Mouse (Mus musculus): ENCODE data around the gene Hmgcl. TPM values are rescaled to one million over a fixed set of nuclear protein-coding genes. Genes with fewer than 3 reads are reported as not detected.
A peak's percentile ranks its signal among the peaks of the same experiment; 100 is the strongest.

Gene Hmgcl
- polyA plus RNA-seq (2015; fragmentation: Nextera tagmentation; extraction: Ambion mirVana) = 70.1 and 72.8 TPM in 2 replicates

DNA sequence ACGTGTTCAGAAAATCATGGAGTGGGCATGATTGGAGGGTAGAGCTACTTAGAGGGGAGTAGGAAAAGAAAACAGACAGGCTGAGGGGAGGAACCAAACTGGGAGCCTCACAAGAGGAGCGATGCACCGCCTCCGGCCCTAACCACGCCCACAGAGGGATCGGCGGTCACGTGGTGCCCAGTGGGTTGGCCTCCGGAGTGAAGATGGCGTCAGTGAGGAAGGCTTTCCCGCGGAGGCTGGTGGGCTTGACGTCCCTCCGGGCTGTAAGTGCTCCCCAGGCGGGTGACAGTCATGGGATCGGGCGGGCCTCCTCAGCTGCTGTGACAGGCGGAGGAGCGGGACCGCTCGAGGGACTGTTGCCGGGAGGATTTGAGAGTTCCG is at the start of gene Hmgcl:
Hmgcl (plus strand) TSS at position 171 of the 381 bp plus-strand sequence.
- peak; percentile 93 for DNase-seq (ENCODE audit: low spot score)

DNA sequence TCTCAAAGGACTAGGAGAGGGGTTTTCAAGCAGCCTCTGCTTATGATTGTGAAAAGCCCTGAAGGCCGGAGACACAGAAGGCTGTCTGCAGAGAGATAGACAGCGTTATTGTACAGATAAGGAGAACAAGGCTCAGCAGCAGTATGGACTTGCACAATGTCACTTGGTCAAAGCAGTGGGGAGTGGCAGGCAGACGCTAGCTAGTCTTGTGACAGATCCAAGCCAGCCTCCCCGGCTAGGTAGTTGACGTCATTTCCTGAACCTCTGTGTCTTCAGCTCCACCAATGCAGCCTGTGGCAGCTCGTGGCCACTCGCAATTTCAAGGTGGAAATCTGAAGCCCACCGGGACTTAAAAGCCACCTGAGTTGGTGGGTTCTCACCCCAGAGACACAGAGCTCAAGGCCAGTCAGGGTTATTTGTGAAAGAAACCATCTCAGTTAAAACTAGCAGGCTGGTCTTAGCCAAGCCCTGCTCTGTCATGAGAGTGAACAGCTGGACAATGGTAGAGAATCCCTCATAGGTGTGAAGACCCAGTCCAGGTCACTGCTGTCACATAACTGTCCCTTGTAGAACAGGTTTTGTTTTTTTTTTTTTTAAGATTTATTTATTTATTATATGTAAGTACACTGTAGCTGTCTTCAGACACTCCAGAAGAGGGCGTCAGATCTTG is 47.7 kb upstream of the Hmgcl start:
- DNase-seq (ENCODE audit: low spot score) = peak; percentile 79

DNA sequence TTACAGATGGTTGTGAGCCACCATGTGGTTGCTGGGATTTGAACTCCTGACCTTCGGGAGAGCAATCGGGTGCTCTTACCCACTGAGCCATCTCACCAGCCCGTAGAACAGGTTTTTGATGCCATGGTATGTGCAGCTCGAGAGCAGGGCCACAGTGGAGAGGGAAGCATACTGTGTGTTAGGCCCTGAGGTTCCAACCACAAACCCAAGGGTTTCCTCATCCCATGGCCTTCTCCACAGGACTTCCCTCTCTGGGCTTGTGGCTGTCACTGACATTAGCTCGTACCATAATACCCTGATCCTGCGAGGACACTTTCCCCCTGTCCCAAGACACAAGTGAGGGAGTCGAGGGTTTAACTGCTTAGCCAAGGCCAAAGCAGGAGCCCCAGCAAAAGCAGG is 47.2 kb upstream of the Hmgcl start:
- DNase-seq (ENCODE audit: low spot score) = no peak

DNA sequence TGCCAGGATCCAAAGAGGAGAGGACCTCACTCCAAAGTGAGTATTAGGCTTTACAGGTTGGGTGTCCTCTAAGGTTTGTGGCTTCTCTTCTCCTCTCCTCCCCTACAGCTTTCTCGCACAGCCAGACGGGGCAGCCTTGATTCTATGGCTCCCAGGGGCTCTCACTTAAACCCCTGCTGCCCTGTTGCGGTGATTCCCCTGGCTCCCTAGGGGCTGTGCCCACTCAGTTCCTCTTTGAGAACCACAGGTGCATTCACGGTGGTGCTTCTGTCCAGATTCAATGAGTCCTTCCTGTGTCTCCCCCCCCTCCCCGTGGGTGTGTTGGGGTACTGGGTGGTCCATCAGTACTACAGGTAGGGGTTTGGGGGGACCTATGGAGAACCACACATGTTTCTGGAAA is 46.2 kb upstream of the Hmgcl start:
- DNase-seq (ENCODE audit: low spot score) = no peak

DNA sequence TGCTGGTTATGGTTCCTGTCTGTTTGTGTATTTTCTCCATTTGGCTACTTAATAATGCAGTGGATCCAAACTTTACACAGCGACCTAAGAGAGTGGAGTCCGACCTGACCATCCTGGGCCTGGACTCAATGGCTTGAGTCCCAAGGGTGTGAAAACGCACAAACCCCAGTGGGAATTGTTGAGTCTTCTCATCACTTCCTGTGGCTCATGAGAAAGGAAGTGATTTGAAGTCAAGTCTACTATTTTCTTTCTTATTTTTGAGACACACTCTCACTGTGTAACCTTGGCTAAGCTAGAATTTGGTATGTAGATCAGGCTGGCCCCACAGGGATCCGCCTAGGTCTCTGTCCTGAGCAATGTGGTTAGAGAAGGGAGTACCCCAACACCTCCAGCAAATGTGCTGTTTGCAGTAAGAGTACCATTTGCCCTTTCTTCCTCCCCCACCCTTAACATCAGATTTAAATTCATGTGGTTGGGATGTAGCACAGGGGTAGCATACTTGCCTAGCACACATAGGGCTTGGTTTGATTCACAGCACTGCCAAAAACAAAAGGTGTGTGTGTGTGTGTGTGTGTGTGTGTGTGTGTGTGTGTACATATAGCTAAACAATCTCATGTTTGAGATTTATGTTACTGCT is 43.5 kb upstream of the Hmgcl start:
- no peak for DNase-seq (ENCODE audit: low spot score)

DNA sequence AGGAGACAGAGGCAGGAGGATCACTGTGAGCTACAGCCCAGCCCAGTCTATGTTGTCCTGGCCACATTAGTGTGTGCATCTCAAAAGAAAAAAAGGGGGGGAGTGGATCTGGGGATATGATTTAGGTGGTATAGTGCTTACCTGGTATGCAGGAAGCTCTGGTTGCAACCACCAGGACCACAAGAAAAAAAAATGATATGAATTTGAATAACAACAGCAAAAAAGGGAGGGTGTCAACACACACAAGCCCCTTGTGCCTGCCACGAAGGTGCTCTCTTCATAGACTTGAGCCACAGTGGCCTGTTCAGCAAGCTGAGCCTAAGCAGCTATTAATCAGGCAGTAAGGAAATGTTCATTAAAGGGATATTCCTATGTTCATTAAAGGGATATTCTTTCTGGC is 41.4 kb upstream of the Hmgcl start:
- no peak for DNase-seq (ENCODE audit: low spot score)

DNA sequence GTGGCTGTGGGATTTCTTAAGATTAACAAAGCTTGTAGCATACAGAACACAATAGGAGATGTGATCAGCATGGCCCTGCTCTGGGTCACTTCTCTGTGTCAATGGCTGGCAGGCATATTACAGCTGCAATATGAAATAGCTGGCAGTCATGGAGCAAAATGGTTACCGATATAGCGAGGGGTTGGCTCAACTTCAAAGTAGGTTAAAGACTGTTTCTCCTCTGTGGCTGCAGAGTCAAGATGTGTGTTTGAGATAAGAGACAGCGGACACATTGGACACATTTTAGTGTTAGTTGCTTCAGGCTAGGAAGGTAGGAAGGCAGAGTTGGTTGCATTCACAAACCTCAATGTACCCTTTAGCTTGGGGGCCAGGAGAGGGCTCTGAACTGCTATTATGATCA is 39.6 kb upstream of the Hmgcl start:
- DNase-seq (ENCODE audit: low spot score) = no peak

DNA sequence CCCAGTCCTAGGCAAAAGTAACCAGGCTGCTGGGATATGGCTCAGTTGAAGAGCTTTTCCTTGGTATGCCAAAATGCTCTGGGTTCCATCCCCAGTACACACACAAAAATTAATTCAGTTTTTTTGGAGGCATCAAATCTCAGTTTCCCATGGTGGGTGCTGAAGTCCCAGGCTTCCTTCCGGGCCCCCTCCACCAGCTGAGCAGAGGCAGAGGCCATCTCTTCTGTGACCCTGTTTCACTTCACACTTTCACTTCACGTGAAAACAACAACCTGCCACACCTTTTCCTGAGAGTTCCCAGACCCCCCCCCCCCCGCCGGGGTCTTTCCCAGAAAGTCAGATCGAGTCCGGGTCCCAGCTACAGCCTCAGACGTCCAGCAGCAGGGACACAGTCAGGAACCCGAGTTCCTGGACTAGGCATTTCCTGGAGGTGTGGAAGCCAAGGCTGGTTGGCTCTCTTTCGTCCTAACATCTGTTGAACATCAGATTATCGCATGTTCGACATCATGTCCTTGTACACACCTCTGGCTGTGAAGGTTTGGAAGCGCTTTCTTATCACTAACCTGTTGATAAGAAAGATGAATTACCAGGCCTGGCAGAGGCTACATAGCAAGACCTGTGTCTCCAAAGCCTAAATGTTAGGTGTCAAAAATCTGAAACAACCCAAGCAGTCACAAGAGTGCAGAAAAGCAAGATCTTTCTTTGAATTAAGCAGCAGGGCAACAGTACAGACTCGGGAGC is 36.8 kb upstream of the Hmgcl start:
- no peak for DNase-seq (ENCODE audit: low spot score)

DNA sequence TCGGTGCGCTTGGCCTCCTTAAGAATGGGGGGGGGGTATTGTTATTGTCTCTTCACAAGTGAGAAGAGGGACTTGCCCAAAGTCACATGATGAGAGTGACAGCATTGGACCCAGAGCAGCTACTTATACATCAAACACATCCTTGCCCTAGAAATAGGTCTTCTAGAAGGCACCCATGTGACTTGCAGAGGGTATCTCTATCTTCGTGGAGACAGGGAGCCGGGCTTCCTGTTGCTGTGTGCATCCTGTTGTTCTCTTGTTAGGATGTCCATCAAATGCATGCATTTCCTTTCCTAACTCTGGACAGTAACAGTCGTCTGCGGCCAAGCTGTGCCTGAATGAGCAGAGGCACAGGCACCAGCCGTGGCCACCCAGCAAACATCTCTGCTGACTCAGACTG is 34.7 kb upstream of the Hmgcl start:
- peak; percentile 42 for DNase-seq (ENCODE audit: low spot score)

DNA sequence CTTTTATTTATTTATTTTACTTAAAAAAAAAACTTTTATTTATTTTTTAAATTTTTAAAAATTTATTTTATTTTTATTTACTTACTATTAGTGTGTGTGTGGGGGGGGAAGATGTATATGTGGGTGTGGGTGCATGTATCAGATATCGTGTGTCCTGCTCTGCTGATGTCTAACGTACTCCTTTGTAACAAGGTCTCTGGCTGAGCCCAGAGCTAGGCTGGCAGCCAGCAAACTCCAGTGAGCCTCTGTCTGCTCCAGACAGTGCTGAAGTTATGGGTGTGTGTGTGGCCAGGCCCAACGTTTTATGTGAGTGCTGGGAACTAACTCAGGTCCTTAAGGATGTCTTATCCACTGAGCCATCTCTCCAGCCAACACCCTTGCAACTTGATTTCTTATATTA is 34.1 kb upstream of the Hmgcl start:
- DNase-seq (ENCODE audit: low spot score) = no peak

DNA sequence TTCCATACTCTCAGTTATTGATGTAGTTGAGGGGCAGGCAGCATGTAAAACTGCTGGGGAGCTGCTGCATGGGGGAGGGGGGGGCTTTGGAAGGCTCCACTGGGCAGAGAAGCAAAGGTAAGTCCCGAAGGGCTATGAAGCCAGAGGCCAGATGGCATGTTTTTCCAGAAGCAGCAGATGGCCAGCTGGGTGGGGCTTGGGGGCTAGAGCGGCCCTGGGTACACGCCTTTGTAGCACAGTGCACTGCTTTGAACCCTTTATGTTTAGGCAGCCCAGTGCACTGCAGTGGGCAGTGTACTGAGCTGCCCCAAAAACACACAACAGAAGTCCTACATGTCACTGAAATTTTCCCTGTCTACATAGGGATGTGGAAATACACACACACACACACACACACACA is 33.4 kb upstream of the Hmgcl start:
- DNase-seq (ENCODE audit: low spot score) = no peak

DNA sequence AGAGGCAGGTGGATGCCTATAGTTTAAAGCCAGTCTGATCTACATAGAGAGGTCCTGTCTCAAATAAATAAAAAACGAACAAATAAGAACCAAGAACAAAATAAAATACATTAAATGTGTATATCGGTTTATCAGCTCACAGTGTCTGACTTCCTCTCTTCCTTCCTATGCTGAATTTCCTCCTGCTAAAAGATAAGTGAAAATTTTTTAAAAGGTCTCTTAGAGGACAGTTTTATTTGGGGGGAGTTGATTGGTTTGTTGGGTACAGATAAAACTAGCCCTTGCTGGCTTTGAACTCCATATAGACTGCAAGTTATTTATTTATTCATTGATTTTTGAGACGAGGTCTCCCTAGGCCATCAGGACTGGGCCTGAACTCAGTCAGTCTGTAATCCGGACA is 32.8 kb upstream of the Hmgcl start:
- no peak for DNase-seq (ENCODE audit: low spot score)

DNA sequence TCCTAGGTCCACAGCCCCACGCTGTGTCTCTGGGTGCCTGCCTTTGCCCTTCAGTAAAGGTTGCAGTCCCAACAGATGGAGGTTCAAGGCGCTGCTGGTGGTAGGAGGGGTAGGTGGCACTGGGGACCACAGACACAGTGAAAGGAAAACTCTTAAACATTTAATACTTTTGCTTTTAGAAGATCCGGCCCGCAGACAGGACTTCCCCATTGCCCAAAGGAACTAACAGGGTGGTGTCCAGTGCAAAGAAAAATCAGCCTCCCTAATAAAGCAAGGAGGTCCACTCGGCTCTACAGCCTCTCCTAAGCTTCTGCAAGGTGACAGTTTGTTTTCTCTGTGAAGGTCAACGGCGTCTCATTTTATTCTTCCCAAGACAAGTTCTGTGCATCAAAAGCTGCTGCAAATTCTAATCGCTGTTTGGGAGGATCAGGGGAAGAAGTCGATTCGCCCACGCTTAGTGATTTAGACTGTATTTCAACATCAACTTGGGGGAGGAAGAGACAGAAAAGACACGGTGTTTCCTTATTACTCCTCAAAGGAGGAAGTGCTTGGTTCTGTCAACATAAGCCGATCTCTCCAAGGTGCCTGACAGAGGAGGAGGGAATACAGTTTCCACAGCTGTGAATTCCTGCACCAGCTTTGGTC is 27.5 kb upstream of the Hmgcl start:
- no peak for DNase-seq (ENCODE audit: low spot score)

DNA sequence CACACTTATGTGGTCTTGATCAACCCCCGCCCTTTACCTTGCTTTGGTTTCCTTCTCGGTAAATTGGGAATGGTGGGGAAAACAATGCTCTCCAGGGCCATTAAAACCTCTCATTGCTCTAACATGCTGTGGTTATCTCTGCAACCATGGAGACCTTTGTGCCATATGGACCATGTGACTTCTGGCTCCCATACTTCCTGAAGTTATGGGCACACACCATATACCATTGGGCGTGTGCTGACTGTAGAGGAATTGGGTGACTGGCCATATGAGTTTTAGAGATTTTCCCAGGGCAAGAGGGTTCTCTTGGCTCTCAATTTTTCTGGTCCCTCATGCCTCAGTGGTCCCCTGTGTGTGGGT is 27.0 kb upstream of the Hmgcl start:
- DNase-seq (ENCODE audit: low spot score) = no peak

DNA sequence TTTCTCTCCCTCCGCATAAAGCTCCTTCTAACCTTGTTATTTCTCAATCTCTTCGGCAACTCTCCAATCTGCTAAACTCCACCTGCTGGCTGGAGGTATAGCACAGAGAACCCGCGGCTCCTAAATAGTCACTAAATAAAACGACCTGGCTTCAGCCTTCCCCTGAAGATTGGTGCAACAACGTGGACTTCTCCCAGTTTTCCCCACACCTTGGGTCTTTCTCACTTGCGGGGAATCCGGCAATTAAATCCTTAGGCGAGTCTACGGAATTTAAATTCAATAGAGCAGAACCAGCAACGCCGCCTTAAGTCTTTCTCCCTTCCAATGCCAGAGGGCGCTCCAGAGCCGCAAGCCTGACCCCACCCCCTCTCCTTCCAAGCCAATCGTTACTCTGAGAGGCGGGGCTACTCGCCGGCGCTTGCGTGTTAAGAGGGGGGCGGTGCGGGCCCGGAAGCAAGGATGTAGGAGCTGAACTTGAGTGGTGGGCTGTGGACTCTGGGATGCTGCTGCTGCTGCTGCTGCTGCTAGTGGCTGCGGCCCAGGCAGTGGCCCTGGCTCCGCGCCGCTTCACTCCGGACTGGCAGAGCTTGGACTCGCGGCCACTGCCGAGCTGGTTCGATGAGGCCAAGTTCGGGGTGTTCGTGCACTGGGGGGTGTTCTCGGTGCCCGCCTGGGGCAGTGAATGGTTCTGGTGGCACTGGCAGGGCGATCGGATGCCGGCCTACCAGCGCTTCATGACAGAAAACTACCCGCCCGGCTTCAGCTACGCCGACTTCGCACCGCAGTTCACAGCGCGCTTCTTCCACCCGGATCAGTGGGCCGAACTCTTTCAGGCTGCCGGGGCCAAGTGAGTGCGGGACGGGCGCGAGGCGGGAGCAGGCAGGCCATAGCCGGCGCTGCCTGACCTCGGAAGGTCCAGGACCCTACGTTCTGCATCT is 25.7 kb upstream of the Hmgcl start, which contains the start of gene Fuca1:
Fuca1 (plus strand) TSS at position 432 of the 938 bp plus-strand sequence.
- peak; percentile 98 for DNase-seq (ENCODE audit: low spot score)

DNA sequence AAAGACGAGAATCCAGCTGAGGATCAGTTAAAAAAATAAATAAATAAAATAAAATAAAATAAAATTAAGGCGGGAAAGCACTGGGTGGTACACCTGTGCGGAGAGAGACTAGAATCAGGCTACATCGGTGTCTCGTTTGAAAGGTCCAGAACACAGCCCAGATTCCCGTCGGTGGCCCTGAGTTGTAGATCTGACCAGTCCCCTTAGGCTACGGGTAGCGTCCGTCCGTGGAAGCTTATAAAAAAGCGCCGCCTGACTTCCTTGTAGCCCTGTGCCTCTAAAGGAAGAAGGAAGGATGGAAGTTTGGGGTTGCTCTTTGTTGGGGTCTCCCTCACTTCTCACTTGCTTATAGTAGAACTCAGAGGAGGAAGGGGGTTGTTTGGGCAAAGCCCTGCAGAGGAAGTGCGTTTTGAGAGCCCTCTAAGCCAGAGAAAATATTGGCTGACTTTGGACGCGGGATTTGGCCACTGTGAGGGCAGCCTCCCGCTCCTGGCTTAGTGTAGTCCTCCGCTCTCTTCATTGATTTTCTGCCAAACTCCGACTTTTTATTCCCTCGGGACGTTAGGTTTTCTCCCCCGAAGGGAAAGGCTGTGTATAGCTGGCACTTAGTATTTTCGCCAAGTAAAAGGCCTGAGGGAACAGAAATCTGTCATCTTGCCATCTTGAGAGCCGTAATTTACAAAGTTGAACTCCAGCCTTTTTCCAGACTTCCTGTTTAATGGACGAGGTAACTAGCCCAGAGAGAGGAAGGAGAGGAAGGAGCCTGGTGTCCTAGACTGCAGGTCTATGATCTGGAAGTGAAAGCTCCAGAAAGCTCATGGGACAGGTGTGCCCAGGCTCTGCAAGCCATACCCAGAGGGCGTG is 24.8 kb upstream of the Hmgcl start:
- DNase-seq (ENCODE audit: low spot score) = peak; percentile 23

DNA sequence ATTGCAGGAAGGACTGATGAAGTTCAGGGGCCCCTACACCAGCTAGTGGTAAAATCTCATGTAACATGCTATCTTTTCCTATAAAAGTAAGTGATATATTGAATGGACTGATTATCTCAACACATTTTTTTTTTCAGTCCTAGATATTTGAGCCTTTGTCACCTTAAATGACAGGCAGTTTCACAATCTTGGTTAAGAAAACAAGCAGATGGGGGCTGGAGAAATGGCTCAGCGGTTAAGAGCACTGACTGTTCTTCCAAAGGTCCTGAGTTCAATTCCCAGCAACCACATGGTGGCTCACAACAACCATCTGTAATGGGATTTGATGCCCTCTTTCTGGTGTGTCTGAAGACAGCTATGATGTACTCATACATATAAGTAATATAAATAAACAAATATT is 24.1 kb upstream of the Hmgcl start:
- no peak for DNase-seq (ENCODE audit: low spot score)

DNA sequence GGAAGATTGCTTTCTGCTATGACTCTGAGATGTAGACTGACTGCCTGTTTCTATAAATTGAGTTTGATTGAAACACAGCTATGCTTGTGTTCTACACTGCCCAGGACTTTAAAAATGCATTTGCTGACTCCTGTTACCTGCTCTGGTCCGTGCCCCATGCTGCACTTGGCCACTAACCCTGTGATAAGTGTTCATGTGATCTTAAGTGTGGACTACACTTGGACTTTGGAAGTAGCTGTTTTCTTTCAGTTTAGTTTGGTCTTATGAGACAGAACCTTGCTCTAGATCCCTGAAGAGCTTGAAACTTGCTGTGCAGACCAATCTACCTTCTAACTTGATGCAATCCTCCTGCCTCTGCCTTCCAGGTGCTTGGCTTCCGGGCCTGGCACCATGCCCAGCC is 21.8 kb upstream of the Hmgcl start:
- DNase-seq (ENCODE audit: low spot score) = no peak

DNA sequence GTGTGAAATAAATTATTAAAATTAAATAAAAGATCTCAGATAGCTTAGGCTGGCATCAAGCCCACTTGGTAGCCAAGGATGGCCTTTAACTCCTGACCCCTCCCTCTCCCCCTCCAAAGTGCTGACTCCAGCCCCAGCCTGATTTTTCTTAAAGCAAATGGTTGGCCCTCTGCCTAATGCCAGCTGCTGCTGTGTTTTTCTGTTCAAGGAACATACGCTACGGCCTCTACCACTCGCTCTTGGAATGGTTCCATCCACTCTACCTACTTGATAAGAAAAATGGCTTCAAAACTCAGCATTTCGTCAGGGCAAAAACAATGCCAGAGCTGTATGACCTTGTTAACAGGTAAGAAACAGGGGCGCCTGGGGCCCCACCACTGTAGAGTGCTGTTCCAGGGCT is 20.9 kb upstream of the Hmgcl start:
- DNase-seq (ENCODE audit: low spot score) = no peak

DNA sequence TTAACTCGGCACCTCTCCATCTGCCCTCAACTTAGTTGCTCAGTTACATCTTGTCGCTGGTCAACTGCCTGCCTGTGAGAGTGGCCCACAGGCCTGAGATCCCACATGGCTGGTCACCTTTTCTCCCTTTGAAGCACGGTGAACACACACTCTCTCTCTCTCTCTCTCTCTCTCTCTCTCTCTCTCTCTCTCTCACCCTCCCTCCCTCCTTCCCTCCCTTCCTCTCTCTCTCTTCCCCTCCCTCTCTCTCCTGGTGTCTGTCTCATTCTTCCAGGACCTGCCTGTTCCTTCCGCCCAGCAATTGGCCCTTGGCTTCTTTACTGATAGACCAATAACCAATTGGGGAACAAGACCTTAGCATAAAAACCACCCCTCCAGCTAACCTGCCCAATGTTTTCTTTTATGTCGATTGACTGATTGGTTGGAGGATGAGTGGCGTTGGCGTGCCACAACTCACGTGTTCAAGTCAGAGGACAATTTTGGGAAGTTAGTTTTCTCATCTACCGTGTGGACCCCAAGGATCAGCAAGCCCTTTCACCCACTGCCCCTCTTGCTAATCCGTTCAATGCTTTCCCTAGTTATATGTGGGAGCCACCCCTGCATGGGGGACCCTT is 19.9 kb upstream of the Hmgcl start:
- no peak for DNase-seq (ENCODE audit: low spot score)
